In the genomic region with DNA sequence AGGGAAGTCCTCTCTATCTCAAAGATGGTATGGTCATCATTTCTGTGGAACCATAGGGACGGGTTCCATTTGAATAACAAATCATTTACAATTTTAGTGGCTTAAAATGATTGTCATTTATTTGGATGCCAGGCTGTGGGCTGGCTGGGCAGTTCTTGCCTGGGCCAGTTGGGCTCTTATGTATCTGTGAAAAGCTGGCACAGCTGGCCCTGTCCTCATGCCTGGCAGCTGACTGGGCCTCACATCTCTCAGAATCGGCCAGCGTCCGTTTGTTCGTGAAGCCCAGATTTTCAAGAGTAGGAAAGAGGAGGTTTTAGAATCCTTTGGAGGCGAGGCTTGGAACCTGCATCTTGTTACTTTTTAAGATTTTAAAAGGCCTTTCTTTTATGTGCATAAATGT, we compare ENCODE assay signal across 14 mouse cellular contexts.
"Had no signal": no experiment of that assay in that cellular context is flagged by ENCODE, and none has a peak within 500 bp of the region (broad histone marks: within the 10 kb centered on the region; RNA-seq: fewer than 3 reads in every experiment).

No protein-coding gene starts in this region.

- H3K9me3 ChIP-seq: limb, embryonic 13.5 days; midbrain, embryonic 12.5 days; neural tube, embryonic 15.5 days had no signal

- H3K36me3 ChIP-seq: limb, embryonic 13.5 days; midbrain, embryonic 12.5 days; neural tube, embryonic 15.5 days had no signal

- DNase-seq: kidney, adult 11 months; kidney, adult 9 months; kidney, postnatal 10 days; kidney, postnatal 4 days; lung, adult 18-20 months; right cerebral cortex, adult 18-20 months; right cerebral cortex, postnatal 25 days; thymus, adult 18-20 months; thymus, postnatal 14 days had no signal

- H3K4me3 ChIP-seq: limb, embryonic 13.5 days; midbrain, embryonic 12.5 days; myocyte; neural tube, embryonic 15.5 days had no signal

- H3K27me3 ChIP-seq: limb, embryonic 13.5 days; midbrain, embryonic 12.5 days; neural tube, embryonic 15.5 days had no signal

- H3K27ac ChIP-seq: limb, embryonic 13.5 days; liver, embryonic 14.5 days; midbrain, embryonic 12.5 days; neural tube, embryonic 15.5 days had no signal
